Mouse (Mus musculus) heart, embryonic 11.5 days (tissue): ENCODE measurements around the gene Lrch1. TPM values are rescaled to one million over a fixed set of nuclear protein-coding genes. Genes with fewer than 3 reads are reported as not detected.

Source experiments
- ATAC-seq: fragments of 200-750 bp; cut with Nextera tagmentation; replicated peaks from 2 replicates; pipeline ENCODE4 v1.8.0; 2017; ENCODE audit warnings: moderate library complexity; ENCODE audit not compliant: insufficient number of reproducible peaks, low FRiP score, low TSS enrichment
- H3K27ac ChIP-seq: fragments of 300-500 bp; sonication (generic); 2 replicates; pipeline ENCODE4 v1.5.1; 2014; ENCODE audit warnings: mild to moderate bottlenecking, low read depth, low read length
- H3K27me3 ChIP-seq: fragments of 300-500 bp; sonication (generic); 2 replicates; pipeline ENCODE4 v1.6.1; 2014; ENCODE audit warnings: mild to moderate bottlenecking, low read length, mixed read lengths; ENCODE audit not compliant: control insufficient read depth, insufficient read depth
- H3K36me3 ChIP-seq: fragments of 300-500 bp; sonication (generic); 2 replicates; pipeline ENCODE4 v1.6.1; 2014; ENCODE audit warnings: mild to moderate bottlenecking, low read length, moderate library complexity, mixed read lengths; ENCODE audit not compliant: control insufficient read depth, insufficient read depth
- H3K4me1 ChIP-seq: fragments of 300-500 bp; sonication (generic); 2 replicates; pipeline ENCODE4 v1.6.1; 2014; ENCODE audit warnings: low read length; ENCODE audit not compliant: control insufficient read depth, insufficient read depth
- H3K4me2 ChIP-seq: fragments of 300-500 bp; sonication (generic); 2 replicates; pipeline ENCODE4 v1.6.1; 2014; ENCODE audit warnings: mild to moderate bottlenecking, moderate library complexity
- H3K4me3 ChIP-seq: fragments of 300-500 bp; sonication (generic); 2 replicates; pipeline ENCODE4 v1.5.1; 2014; ENCODE audit warnings: low read depth, low read length
- H3K9ac ChIP-seq: fragments of 300-500 bp; sonication (generic); 2 replicates; pipeline ENCODE4 v1.6.1; 2014; ENCODE audit warnings: mild to moderate bottlenecking, low read depth, low read length, moderate library complexity
- H3K9me3 ChIP-seq: fragments of 300-500 bp; sonication (generic); replicated peaks from 2 replicates; pipeline ENCODE4 v1.6.1; 2016; ENCODE audit warnings: low read length; ENCODE audit not compliant: control insufficient read depth
- WGBS: fragments of 180-500 bp; shearing (Covaris S2); extraction: QIAGEN DNeasy Blood & Tissue Kit; methylation state at CpG from one replicate; pipeline ENCODE4 v1.1.7; 2014; ENCODE audit not compliant: insufficient replicate concordance; 5-methylcytosine and 5-hydroxymethylcytosine counted together
- polyA plus RNA-seq: library from polyadenylated mRNA; unstranded; fragments of >200 nt; fragmentation: Nextera tagmentation; extraction: Ambion mirVana; gene quantifications from 2 replicates; pipeline ENCODE4 v1.2.1, GENCODE M21; 2014

Lrch1 gene
- polyA plus RNA-seq, 1 experiment from 2014 or later: 10.0 TPM

DNA sequence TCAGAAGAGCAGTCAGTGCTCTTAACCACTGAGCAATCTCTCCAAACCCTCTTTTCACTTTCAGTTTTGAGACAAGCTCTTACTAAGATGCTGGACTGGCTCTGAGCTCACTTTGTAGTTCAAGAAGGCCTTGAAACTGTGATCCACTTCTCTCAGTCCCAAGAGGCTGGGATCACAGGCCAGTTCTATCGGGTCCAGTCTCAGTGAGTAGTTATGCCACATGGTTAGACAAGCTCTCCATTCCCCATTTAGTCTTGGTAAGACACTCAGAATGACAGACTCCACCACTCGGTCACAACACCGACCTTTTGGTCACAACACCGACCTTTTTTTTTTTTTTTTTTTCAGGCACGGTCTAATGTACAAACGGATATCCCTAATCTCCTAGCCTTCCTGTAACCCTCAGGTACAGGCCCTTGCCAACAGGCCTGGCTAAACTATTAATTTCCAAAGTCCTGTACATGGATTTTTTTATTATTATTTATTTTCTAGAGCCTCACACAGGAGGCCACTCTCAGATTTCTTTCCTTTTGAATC lies 4.0 kb downstream of the Lrch1 start:
- Histone ChIP-seq H3K4me2 (no peak overlapping the region), H3K27me3 (no peaks in the 10 kb centered on the region), H3K9ac (no peak overlapping the region), H3K4me1 (peaks cover 16% of the 10 kb centered on the region), H3K4me3 (no peak overlapping the region), H3K9me3 (no peaks in the 10 kb centered on the region), H3K36me3 (no peaks in the 10 kb centered on the region), H3K27ac (no peak overlapping the region)
- 92% methylated on average over 6 of the region's 6 CpGs for WGBS
- ATAC-seq: no peak

DNA sequence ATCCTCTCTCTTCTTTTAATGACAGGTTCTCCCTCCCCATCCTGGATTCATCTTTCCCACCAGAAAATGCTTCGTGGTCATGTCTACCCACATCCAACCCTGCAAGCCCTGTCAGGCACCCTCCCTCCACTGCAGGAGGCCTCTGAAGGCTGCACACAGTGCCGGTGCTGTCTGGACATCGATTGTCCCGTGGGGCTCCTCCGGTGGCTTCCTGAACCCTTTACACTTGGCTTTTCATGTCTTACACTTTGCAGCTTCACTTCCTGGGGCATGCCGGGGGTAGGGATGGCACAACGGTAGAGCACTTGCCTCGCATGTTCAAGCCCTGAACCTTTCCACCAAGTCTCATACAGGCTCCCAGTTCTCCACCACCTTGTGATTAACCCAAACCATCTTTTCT lies 4.7 kb downstream of the Lrch1 start:
- no peaks in the 10 kb centered on the region for H3K9me3 ChIP-seq
- WGBS: 46% methylated on average over 8 of the region's 8 CpGs
- H3K4me2 ChIP-seq: no peak overlapping the region
- H3K4me1 ChIP-seq: peaks cover 16% of the 10 kb centered on the region
- no peak overlapping the region for H3K27ac ChIP-seq
- H3K9ac ChIP-seq: no peak overlapping the region
- ATAC-seq: no peak
- no peaks in the 10 kb centered on the region for H3K27me3 ChIP-seq
- no peak overlapping the region for H3K4me3 ChIP-seq
- H3K36me3 ChIP-seq: no peaks in the 10 kb centered on the region

DNA sequence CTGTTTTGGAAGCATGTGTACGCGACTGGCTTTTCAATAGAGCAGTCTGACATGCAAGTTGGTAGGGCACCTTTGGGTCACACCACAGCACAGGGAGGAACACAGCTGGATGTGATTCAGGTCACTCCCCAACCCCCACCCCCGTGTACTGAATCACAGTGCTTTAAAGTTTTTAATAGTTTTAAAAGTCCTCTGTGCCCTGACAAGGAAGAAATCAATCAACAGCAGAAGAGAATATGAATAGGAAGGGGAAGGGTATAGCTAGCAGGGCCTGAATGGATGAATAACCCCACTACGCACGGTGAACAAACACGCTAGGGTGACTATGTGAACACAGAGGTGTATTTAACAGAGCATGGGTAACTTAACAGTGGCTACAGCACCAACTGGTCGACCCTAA lies 6.1 kb downstream of the Lrch1 start:
- Histone ChIP-seq H3K9ac (no peak overlapping the region), H3K4me1 (peaks cover 16% of the 10 kb centered on the region), H3K27ac (no peak overlapping the region), H3K36me3 (no peaks in the 10 kb centered on the region), H3K9me3 (no peaks in the 10 kb centered on the region), H3K27me3 (no peaks in the 10 kb centered on the region), H3K4me2 (no peak overlapping the region), H3K4me3 (no peak overlapping the region)
- no peak for ATAC-seq
- WGBS: 87% methylated on average over 7 of the region's 7 CpGs

DNA sequence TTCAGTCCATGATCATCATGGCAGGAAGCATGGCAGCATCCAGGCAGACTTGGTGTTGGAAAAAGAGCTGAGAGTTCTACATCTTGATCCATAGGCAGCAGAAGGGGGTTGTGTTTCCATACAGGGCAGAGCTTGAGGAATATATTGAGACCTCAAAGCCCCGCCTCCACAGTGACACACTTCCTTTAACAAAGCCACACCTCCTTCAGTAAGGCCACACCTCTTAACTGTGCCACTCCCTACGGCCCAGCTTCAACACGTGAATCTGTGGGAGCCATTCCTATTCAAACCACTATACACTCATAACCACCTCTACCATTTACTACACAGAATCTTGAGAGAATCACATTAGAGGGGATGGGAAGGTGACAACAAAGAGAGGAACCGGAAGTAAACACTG lies 6.9 kb downstream of the Lrch1 start:
- Histone ChIP-seq H3K4me2 (no peak overlapping the region), H3K9me3 (no peaks in the 10 kb centered on the region), H3K9ac (no peak overlapping the region), H3K27ac (no peak overlapping the region), H3K36me3 (no peaks in the 10 kb centered on the region), H3K4me3 (no peak overlapping the region), H3K27me3 (no peaks in the 10 kb centered on the region), H3K4me1 (peaks cover 11% of the 10 kb centered on the region)
- WGBS: 91% methylated on average over 4 of the region's 4 CpGs
- ATAC-seq: no peak

DNA sequence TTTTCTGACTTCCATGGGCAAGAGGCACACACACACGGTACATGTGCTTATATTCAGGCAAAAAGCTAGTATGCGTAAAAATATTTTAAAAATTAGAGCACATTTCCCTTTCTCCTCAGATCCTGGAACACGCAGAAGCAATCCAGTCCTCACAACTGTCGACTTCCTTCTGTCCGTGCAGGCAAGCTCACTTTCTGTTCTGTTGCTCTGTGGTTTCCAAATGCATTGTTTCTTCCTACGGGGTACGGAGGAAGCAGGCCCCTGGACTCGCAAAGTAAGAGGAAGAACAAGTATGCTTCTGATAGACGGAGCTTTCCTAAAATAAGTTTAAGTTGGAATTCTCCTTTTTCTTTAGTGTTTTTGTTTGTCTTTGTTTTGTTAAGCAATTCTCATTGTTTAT lies 8.3 kb downstream of the Lrch1 start:
- no peak for ATAC-seq
- H3K27ac ChIP-seq: no peak overlapping the region
- H3K4me2 ChIP-seq: no peak overlapping the region
- no peak overlapping the region for H3K4me3 ChIP-seq
- H3K9me3 ChIP-seq: no peaks in the 10 kb centered on the region
- H3K36me3 ChIP-seq: no peaks in the 10 kb centered on the region
- no peak overlapping the region for H3K9ac ChIP-seq
- WGBS: 66% methylated on average over 9 of the region's 9 CpGs
- H3K4me1 ChIP-seq: 0 out of 2 replicates have a peak, but pooled peaks cover 5% of the 10 kb centered on the region
- no peaks in the 10 kb centered on the region for H3K27me3 ChIP-seq

DNA sequence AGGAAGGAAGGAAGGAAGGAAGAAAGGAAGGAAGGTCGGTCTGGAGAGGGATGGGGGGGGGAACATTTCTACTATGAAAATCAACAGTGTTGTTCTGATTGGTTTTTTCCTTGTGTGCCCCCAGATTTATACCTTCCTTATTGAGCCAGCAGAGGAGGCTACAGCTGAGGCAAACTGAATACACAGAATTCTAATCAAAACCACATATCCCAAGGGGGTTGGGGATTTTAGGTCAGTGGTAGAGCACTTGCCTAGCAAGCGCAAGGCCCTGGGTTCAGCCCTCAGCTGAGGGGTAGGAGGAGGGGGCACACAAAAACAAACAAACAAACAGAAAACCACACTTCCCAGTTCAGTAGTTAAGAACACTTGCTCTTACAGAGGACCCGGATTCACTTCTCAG lies 8.8 kb downstream of the Lrch1 start:
- H3K4me2 ChIP-seq: no peak overlapping the region
- no peaks in the 10 kb centered on the region for H3K9me3 ChIP-seq
- H3K4me1 ChIP-seq: 0 out of 2 replicates have a peak, but pooled peaks cover 5% of the 10 kb centered on the region
- no peaks in the 10 kb centered on the region for H3K36me3 ChIP-seq
- WGBS: 81% methylated on average over 3 of the region's 3 CpGs
- H3K4me3 ChIP-seq: no peak overlapping the region
- no peak overlapping the region for H3K9ac ChIP-seq
- H3K27me3 ChIP-seq: no peaks in the 10 kb centered on the region
- no peak for ATAC-seq
- no peak overlapping the region for H3K27ac ChIP-seq

DNA sequence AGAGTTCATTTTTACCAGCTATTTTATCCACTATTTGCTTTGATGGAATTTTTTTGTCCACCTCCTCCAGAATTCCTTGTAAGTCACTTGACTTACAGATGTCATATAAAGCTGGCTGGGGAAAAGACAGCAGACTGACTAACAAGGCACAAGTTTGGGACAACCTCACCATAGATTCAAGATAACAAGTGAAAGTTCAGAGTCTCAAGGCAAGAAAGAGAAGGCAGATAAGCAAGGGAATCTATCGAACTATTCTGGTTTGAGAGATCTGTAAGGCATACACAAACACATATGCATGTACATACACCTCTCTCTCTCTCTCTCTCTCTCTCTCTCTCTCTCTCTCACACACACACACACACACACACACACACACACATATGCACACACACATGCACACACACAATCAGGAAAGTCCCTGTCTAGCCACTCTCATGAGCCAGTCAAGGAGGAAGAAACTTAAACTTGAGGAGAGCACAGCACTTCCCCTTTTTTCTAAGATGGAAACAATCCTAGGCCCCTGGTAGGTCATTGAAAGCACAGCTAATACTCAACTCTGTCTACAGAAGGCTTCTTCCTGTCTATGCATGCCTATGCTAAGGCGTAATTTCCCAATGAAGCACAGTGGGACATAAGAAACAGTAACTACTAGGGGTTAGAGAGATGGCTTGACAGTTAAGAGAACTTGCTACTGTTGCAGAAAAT lies 11.0 kb downstream of the Lrch1 start:
- no peaks in the 10 kb centered on the region for H3K27me3 ChIP-seq
- H3K4me1 ChIP-seq: no peaks in the 10 kb centered on the region
- H3K36me3 ChIP-seq: no peaks in the 10 kb centered on the region
- H3K4me3 ChIP-seq: no peak overlapping the region
- no peak overlapping the region for H3K9ac ChIP-seq
- no peak overlapping the region for H3K4me2 ChIP-seq
- WGBS: 75% methylated on average over 2 of the region's 2 CpGs
- no peak overlapping the region for H3K27ac ChIP-seq
- H3K9me3 ChIP-seq: no peaks in the 10 kb centered on the region
- ATAC-seq: no peak

DNA sequence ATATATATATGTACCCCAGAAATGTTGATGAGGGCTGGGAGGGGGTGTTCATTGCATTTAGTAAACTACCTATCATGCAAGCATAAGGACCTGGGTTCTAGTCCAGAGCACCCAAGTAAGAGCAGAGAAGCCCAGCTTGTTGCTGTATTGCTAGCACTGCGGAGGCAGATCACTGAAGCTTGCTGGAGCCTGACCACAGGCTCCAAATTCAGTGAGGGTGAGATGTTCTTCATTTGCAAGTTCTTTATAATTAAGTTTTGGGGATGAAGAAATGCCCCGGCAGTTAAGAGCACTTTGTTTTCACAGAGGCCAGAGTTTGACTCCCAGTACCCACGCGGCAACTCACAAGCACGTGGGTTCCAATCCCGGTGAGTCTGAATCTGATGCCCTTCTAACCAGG lies 12.6 kb downstream of the Lrch1 start:
- Histone ChIP-seq H3K4me3 (no peak overlapping the region), H3K9me3 (no peaks in the 10 kb centered on the region), H3K4me2 (no peak overlapping the region), H3K9ac (no peak overlapping the region), H3K4me1 (no peaks in the 10 kb centered on the region), H3K27ac (no peak overlapping the region), H3K27me3 (no peaks in the 10 kb centered on the region), H3K36me3 (no peaks in the 10 kb centered on the region)
- 90% methylated on average over 6 of the region's 6 CpGs for WGBS
- ATAC-seq: no peak
